Mouse (Mus musculus) cortical plate, adult 2 months (tissue): ENCODE results near the gene H2-Oa. TPM values are rescaled to one million over a fixed set of nuclear protein-coding genes. Genes with fewer than 3 reads are reported as not detected.

Source experiments
- H3K27ac ChIP-seq: fragments of 200-500 bp; 2 replicates; pipeline ENCODE4 v1.5.1; 2012; ENCODE audit warnings: low read length, control low read depth, inconsistent platforms; ENCODE audit not compliant: insufficient read depth
- H3K4me1 ChIP-seq: fragments of 200-500 bp; 2 replicates; pipeline ENCODE4 v1.6.1; 2011; ENCODE audit warnings: low read length; ENCODE audit not compliant: control insufficient read depth, insufficient read depth
- H3K4me3 ChIP-seq: fragments of 200-500 bp; 2 replicates; pipeline ENCODE4 v1.5.1; 2011; ENCODE audit warnings: mild to moderate bottlenecking, low read length, control low read depth; ENCODE audit not compliant: insufficient read depth
- CTCF ChIP-seq: fragments of 200-500 bp; IDR thresholded peaks from 2 replicates; pipeline ENCODE4 v1.5.1; 2011; ENCODE audit warnings: mild to moderate bottlenecking, control low read depth, low read length; ENCODE audit not compliant: insufficient read depth; ENCODE audit errors: extremely low read depth
- POLR2A ChIP-seq: fragments of 200-500 bp; IDR thresholded peaks from 2 replicates; pipeline ENCODE4 v1.6.1; 2011; ENCODE audit warnings: mild to moderate bottlenecking, low read length, control low read depth; ENCODE audit not compliant: insufficient read depth; ENCODE audit errors: extremely low read depth
- polyA plus RNA-seq: library from polyadenylated mRNA; depleted of rRNA; stranded (reverse); fragments of >200 nt; gene quantifications from 2 replicates; pipeline ENCODE4 v1.2.3, GENCODE M21; 2012; rRNA removed

Gene H2-Oa
- 1.4 and 1.7 TPM in 2 replicates for polyA plus RNA-seq

- H3K4me3 ChIP-seq = no peak within 1 kb of the TSS
- H3K4me1 ChIP-seq = no peaks in the 10 kb centered on the region
- no peak within 1 kb of the TSS for H3K27ac ChIP-seq
- no peak for TF ChIP-seq POLR2A
- TF ChIP-seq CTCF = no peak
Measured at GRCm38 (mm10) chr17:34092197-34092875, at the start of gene H2-Oa. Gene H2-Oa, plus strand, starts transcription at chr17:34092340.

- Histone ChIP-seq H3K27ac (no peak overlapping the region), H3K4me3 (no peak overlapping the region), H3K4me1 (peaks cover 1% of the 10 kb centered on the region; the same call in 1 of the 2 replicates)
- TF ChIP-seq CTCF = no peak
- TF ChIP-seq POLR2A = no peak
Measured at GRCm38 (mm10) chr17:34045941-34046340, 46.2 kb upstream of the H2-Oa start.

- Histone ChIP-seq H3K4me1 (no peaks in the 10 kb centered on the region), H3K4me3 (no peak overlapping the region), H3K27ac (no peak overlapping the region)
- TF ChIP-seq CTCF = no peak
- no peak for TF ChIP-seq POLR2A
Measured at GRCm38 (mm10) chr17:34047404-34048050, 44.6 kb upstream of the H2-Oa start.

DNA sequence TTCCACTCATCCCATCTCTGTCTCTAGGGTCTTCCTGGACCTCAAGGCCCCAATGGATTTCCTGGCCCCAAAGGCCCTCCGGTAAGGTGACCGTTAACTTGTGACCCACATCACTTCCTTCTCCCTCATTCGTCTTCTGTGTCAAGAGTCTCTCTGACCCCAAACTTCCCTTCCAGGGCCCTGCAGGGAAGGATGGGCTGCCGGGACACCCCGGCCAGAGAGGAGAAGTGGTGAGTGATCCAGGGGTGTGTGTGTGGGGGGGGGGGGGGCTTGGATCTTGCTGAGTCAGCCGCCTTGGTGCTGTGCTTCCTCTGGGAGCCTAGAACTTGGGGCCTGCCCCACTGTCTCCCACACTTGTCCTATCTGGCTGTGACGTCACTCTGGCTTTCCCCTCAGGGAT is 34.9 kb upstream of the H2-Oa start:
- Histone ChIP-seq H3K4me1 (no peaks in the 10 kb centered on the region), H3K27ac (no peak overlapping the region), H3K4me3 (no peak overlapping the region)
- no peak for TF ChIP-seq POLR2A
- no peak for TF ChIP-seq CTCF

- H3K4me1 ChIP-seq = no peaks in the 10 kb centered on the region
- H3K27ac ChIP-seq = no peak overlapping the region
- no peak overlapping the region for H3K4me3 ChIP-seq
- no peak for TF ChIP-seq CTCF
- TF ChIP-seq POLR2A = no peak
Measured at GRCm38 (mm10) chr17:34068864-34069263, 23.3 kb upstream of the H2-Oa start.

DNA sequence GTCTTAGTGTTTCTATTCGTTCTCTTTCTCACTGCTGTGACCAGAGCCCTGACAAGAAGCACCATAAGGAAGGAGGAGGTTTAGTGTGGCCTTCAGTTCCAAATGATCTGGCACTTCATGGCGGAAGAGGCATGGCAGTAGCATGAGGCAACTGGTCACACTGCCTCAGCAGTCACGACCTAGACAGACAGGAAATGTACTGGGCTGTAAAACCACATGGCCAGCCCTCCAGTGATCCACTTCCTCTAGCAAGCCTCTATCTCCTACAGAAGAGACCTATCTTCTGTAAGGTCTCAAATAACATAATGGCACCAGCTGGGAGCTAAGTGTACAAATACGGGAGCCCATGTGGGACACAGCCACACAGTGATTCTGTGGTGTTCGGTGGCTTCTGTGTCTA is 20.0 kb upstream of the H2-Oa start:
- Histone ChIP-seq H3K4me3 (no peak overlapping the region), H3K27ac (no peak overlapping the region), H3K4me1 (no peaks in the 10 kb centered on the region)
- TF ChIP-seq POLR2A = no peak
- no peak for TF ChIP-seq CTCF

DNA sequence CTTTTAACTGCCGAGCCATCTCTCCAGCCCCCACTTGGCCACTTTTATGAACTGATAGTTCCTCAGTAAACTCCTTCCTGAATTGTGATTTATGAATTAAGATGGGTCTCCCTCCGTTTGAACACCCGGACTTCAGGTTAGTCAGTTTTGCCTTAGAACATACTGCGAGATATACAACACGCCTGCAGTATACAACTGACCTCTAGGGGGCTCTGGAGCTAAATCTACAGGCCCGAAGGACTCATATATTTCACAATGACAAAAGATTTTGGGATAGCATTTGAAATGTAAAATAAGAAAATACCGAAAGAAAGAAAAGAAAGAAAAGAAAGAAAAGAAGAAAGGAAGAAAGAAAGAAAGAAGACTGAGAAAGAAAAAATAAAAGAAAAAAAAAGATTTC is 16.9 kb upstream of the H2-Oa start:
- Histone ChIP-seq H3K4me3 (no peak overlapping the region), H3K4me1 (no peaks in the 10 kb centered on the region), H3K27ac (no peak overlapping the region)
- TF ChIP-seq CTCF (peak; percentile 37; the same call in 1 of the 2 replicates), POLR2A (no peak)

DNA sequence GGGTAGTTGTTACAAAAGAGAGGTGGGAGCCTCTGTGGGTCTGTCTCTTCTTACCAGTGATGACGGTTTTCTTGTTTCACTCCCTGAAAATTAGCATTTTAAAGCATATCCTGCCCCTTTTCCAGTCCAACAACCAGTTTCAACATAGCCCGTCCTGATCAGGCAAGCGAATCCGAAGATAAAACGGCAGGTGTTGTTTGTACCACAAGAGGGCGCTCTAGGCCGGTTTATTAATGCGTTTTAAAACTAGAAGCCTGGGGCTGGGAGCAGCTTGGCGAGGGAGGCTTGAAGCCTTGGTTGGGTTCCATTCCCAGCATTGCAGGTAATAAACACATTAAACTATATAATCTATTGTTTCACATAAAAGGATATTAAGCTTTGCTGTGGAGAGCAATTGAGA is 14.6 kb upstream of the H2-Oa start:
- Histone ChIP-seq H3K4me3 (no peak overlapping the region), H3K27ac (no peak overlapping the region), H3K4me1 (no peaks in the 10 kb centered on the region)
- TF ChIP-seq CTCF (peak; percentile 65), POLR2A (no peak)

GRCm38 (mm10) chr17:34078148-34078547 is 14.0 kb upstream of the H2-Oa start:
- Histone ChIP-seq H3K4me3 (no peak overlapping the region), H3K27ac (no peak overlapping the region), H3K4me1 (no peaks in the 10 kb centered on the region)
- TF ChIP-seq CTCF (no peak), POLR2A (no peak)

DNA sequence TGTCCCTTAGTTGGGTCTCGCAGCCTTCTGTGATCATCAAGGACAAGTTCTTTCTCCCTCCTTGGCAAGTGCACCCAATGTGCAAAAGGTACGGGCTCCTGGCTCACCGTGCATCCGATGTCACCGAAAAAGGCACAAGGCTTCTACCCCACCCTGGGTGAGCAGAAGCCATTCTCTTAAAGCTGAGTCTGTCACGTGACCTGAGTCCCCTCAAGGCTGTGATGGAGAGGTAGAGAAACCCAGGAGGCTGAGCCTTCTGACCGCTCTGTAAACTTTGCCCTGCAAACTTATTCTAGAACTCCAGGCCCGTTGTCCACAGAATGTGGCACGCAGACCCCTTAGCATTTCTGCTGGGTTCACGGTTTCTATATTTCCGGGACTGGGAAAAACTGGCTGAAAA is 13.1 kb upstream of the H2-Oa start:
- TF ChIP-seq CTCF = no peak
- TF ChIP-seq POLR2A = no peak
- Histone ChIP-seq H3K27ac (no peak overlapping the region), H3K4me1 (no peaks in the 10 kb centered on the region), H3K4me3 (no peak overlapping the region)
